Mouse (Mus musculus): ENCODE data around the gene Hoxb13. TPM values are rescaled to one million over a fixed set of nuclear protein-coding genes. Genes with fewer than 3 reads are reported as not detected.

The Hoxb13 gene
- polyA plus RNA-seq, 1 experiment: not detected

DNA sequence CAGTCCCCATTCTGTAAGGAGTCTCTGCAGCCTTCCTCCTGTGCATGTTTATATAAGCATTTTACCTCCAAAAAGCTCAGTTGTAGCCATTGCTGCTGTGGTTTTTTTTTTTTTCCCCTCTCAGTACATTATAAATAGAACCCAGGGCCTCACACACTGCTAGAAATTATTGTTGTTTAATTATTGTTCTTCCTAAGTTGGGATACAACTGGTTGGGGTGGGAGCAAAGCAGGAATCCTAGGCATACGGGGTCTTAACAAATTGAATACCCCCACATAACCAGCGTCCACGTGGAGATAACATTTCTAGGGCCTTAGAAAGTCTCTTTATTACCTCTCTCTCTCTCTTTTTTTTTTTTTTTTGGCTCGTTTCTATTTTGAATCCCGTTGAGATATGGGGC lies 3.0 kb upstream of the Hoxb13 start:
- no peaks in the 10 kb centered on the region for H3K4me1 ChIP-seq (ENCODE audit: control insufficient read depth, insufficient read depth, low read length)
- 8% methylated on average over 5 of the region's 5 CpGs for WGBS
- peaks cover 19% of the 10 kb centered on the region; the same call in 1 of the 2 replicates for H3K27me3 ChIP-seq (ENCODE audit: control insufficient read depth, insufficient read depth, low read length)
- DNase-seq: no peak
- no peak overlapping the region for H3K27ac ChIP-seq (ENCODE audit: insufficient read depth, low read length)
- no peak overlapping the region for H3K4me3 ChIP-seq (replicated peaks; ENCODE audit: insufficient read depth, low read depth, low read length)
- TF ChIP-seq CTCF (IDR thresholded peaks at IDR 0.05; ENCODE audit: borderline replicate concordance, insufficient read depth, low read depth, low read length) (no peak), POLR2A (IDR thresholded peaks at IDR 0.05; ENCODE audit: borderline replicate concordance, insufficient read depth, low read length) (no peak)

GRCm38 (mm10) chr11:96194401-96194710 lies 240 bp downstream of the Hoxb13 start:
- Histone ChIP-seq H3K27ac (ENCODE audit: insufficient read depth, low read length) (no peak overlapping the region), H3K4me3 (replicated peaks; ENCODE audit: insufficient read depth, low read depth, low read length) (no peak overlapping the region), H3K4me1 (ENCODE audit: control insufficient read depth, insufficient read depth, low read length) (no peaks in the 10 kb centered on the region), H3K27me3 (ENCODE audit: control insufficient read depth, insufficient read depth, low read length) (peaks cover 18% of the 10 kb centered on the region; the same call in 1 of the 2 replicates)
- DNase-seq: no peak
- 3% methylated on average over 10 of the region's 10 CpGs for whole genome bisulfite sequencing
- TF ChIP-seq CTCF (IDR thresholded peaks at IDR 0.05; ENCODE audit: borderline replicate concordance, insufficient read depth, low read depth, low read length) (no peak), POLR2A (IDR thresholded peaks at IDR 0.05; ENCODE audit: borderline replicate concordance, insufficient read depth, low read length) (no peak)

DNA sequence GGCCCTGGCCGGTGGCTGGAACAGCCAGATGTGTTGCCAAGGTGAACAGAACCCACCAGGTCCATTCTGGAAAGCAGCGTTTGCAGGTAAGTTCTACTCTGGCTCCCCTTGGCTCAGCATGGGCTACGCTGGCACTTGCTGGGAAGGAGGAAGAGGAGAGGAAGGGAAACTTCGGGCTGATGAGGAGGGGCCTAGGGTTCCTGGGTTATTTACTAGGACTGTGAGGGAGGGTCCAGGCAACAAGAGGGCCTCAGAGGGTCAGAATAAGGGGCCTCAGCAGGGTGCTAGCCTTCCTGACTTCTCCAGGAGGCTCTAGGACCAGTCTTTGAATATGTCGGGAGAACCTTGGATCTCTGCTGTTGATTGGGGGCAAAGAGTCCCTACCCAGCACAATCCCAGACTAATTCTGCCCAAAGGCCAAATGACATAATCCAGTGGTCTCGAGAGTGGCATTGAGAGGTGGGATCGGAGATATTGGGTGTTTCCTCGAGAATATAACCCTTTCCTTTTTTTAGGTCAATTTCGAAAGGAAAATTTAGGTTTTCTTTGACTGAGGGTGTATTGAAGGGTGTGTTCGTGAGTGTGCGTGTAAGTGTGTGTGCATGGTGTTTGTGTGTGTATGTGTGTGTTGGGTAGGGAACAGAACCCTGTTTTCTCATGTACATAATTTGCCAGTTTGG lies 985 bp downstream of the Hoxb13 start:
- peaks cover 22% of the 10 kb centered on the region; the same call in 1 of the 2 replicates for H3K27me3 ChIP-seq (ENCODE audit: control insufficient read depth, insufficient read depth, low read length)
- TF ChIP-seq CTCF (IDR thresholded peaks at IDR 0.05; ENCODE audit: borderline replicate concordance, insufficient read depth, low read depth, low read length): no peak
- 10% methylated on average over 11 of the region's 11 CpGs for WGBS
- no peak overlapping the region for H3K27ac ChIP-seq (ENCODE audit: insufficient read depth, low read length)
- no peak overlapping the region for H3K4me3 ChIP-seq (replicated peaks; ENCODE audit: insufficient read depth, low read depth, low read length)
- no peaks in the 10 kb centered on the region for H3K4me1 ChIP-seq (ENCODE audit: control insufficient read depth, insufficient read depth, low read length)
- DNase-seq: no peak

GRCm38 (mm10) chr11:96195769-96196280 lies 1.7 kb downstream of the Hoxb13 start:
- TF ChIP-seq POLR2A (IDR thresholded peaks at IDR 0.05; ENCODE audit: borderline replicate concordance, insufficient read depth, low read length) (no peak), CTCF (IDR thresholded peaks at IDR 0.05; ENCODE audit: borderline replicate concordance, insufficient read depth, low read depth, low read length) (no peak)
- no peak for DNase-seq
- H3K27ac ChIP-seq (ENCODE audit: insufficient read depth, low read length): no peak overlapping the region
- H3K4me1 ChIP-seq (ENCODE audit: control insufficient read depth, insufficient read depth, low read length): no peaks in the 10 kb centered on the region
- WGBS: 2% methylated on average over 20 of the region's 20 CpGs
- H3K27me3 ChIP-seq (ENCODE audit: control insufficient read depth, insufficient read depth, low read length): peaks cover 24% of the 10 kb centered on the region; the same call in 1 of the 2 replicates
- H3K4me3 ChIP-seq (replicated peaks; ENCODE audit: insufficient read depth, low read depth, low read length): no peak overlapping the region

- H3K4me3 ChIP-seq (replicated peaks; ENCODE audit: insufficient read depth, low read depth, low read length): no peak overlapping the region
- H3K4me1 ChIP-seq (ENCODE audit: control insufficient read depth, insufficient read depth, low read length): no peaks in the 10 kb centered on the region
- 2% methylated on average over 12 of the region's 12 CpGs for WGBS
- DNase-seq: no peak
- TF ChIP-seq POLR2A (IDR thresholded peaks at IDR 0.05; ENCODE audit: borderline replicate concordance, insufficient read depth, low read length) (no peak), CTCF (IDR thresholded peaks at IDR 0.05; ENCODE audit: borderline replicate concordance, insufficient read depth, low read depth, low read length) (peak; percentile 7; the same call in 1 of the 2 replicates)
- H3K27ac ChIP-seq (ENCODE audit: insufficient read depth, low read length): no peak overlapping the region
- peaks cover 28% of the 10 kb centered on the region; the same call in 1 of the 2 replicates for H3K27me3 ChIP-seq (ENCODE audit: control insufficient read depth, insufficient read depth, low read length)
Measured at GRCm38 (mm10) chr11:96198642-96199041, 4.5 kb downstream of the Hoxb13 start.

GRCm38 (mm10) chr11:96199181-96200086 lies 5.3 kb downstream of the Hoxb13 start:
- 4% methylated on average over 22 of the region's 22 CpGs for WGBS
- no peak overlapping the region for H3K4me3 ChIP-seq (replicated peaks; ENCODE audit: insufficient read depth, low read depth, low read length)
- TF ChIP-seq POLR2A (IDR thresholded peaks at IDR 0.05; ENCODE audit: borderline replicate concordance, insufficient read depth, low read length) (no peak), CTCF (IDR thresholded peaks at IDR 0.05; ENCODE audit: borderline replicate concordance, insufficient read depth, low read depth, low read length) (no peak)
- no peak for DNase-seq
- H3K27ac ChIP-seq (ENCODE audit: insufficient read depth, low read length): no peak overlapping the region
- H3K27me3 ChIP-seq (ENCODE audit: control insufficient read depth, insufficient read depth, low read length): peaks cover 32% of the 10 kb centered on the region; the same call in 1 of the 2 replicates
- no peaks in the 10 kb centered on the region for H3K4me1 ChIP-seq (ENCODE audit: control insufficient read depth, insufficient read depth, low read length)

DNA sequence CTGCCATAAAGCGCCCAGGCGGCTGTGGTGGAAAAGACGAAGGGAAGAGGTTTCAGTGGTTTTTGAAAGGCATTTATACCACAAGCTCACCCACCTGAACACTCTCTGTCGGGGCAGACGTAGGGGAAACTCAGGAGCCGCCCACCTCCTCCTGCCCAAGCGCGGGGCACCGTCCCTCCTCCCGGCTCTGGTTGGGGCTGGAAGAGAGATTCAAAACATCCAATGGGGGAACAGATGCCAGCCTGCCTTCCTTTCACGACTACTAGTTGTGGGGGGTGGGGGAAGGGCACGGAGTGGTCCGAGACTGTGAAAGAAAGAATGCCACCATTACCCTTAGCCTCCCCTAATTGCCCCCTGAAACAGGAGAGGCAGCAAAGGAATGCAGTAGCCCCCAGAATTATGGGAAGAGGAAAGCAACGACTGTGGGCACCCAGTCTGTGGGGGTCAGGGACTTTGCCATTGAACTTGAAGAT lies 6.1 kb downstream of the Hoxb13 start:
- no peak for DNase-seq
- no peaks in the 10 kb centered on the region for H3K4me1 ChIP-seq (ENCODE audit: control insufficient read depth, insufficient read depth, low read length)
- 1% methylated on average over 14 of the region's 14 CpGs for WGBS
- H3K4me3 ChIP-seq (replicated peaks; ENCODE audit: insufficient read depth, low read depth, low read length): no peak overlapping the region
- H3K27me3 ChIP-seq (ENCODE audit: control insufficient read depth, insufficient read depth, low read length): peaks cover 32% of the 10 kb centered on the region; the same call in 1 of the 2 replicates
- TF ChIP-seq CTCF (IDR thresholded peaks at IDR 0.05; ENCODE audit: borderline replicate concordance, insufficient read depth, low read depth, low read length): no peak
- TF ChIP-seq POLR2A (IDR thresholded peaks at IDR 0.05; ENCODE audit: borderline replicate concordance, insufficient read depth, low read length): no peak
- H3K27ac ChIP-seq (ENCODE audit: insufficient read depth, low read length): no peak overlapping the region
